Comparison of ENCODE assay signal across 8 mouse cellular contexts in genomic region chr7:67952036-67952681, GRCm38 (mm10). TPM values are rescaled to one million over a fixed set of nuclear protein-coding genes. Genes with fewer than 3 reads are reported as not detected.
A peak's percentile ranks its signal among the peaks of the same experiment; 100 is the strongest.
DNase-seq lines count a peak whose midpoint lies in the region.

No protein-coding gene starts in this region.

- peak; percentile 27 for DNase-seq in T-cell, adult 2 months (ENCODE audit: low spot score)
- peak; percentile 49 to 75 for DNase-seq in cerebellum, postnatal 4 days (ENCODE audit: low spot score in 2 of 2)
- DNase-seq in gastrocnemius, adult 8-10 months (ENCODE audit: low spot score in 2 of 2), result peak; percentile 49 to 65
- DNase-seq in induced T-regulatory cell, adult 2 months (ENCODE audit: low read depth), result peak; percentile 43
- peak; percentile 77 to 86 for DNase-seq in left cerebral cortex, postnatal 25 days (ENCODE audit: low spot score in 2 of 2)
- DNase-seq in mesoderm, embryonic 11.5 days (ENCODE audit: low read depth, low spot score), result peak; percentile 78
- peak; percentile 75 for DNase-seq in right cerebral cortex, postnatal 4 days
- peak; percentile 79 to 83 for DNase-seq in urinary bladder, postnatal 4 days (ENCODE audit: low spot score in 2 of 2)

- intact Hi-C loops in left cerebral cortex, postnatal 25 days (cut with DNase I), result loop anchor here (5.0 to 10.0 kb wide), 4 partner anchors 100 to 405 kb away; no protein-coding TSS in a partner anchor

RNA-seq across cellular contexts. Expression of gene Igf1r, which starts 0.5 kb away (rescaled TPM):
- total RNA-seq in gastrocnemius, adult 8-10 months (2022), result 1 to 10 TPM; 7.5 to 9.4 (median 8.0) TPM
- total RNA-seq in left cerebral cortex, postnatal 25 days (2021), result 10 to 100 TPM; 45.8 to 47.3 TPM

Comparison
In these comparisons a context has a peak if more than half of its experiments do, and no peak if none do; other contexts are left out.
1. Peak in every context shown above with its lines: DNase-seq.
2. DNase-seq: peak in every context shown above with its lines; median percentile 82 in left cerebral cortex, postnatal 25 days; 81 in urinary bladder, postnatal 4 days; 78 in mesoderm, embryonic 11.5 days; 75 in right cerebral cortex, postnatal 4 days; 62 in cerebellum, postnatal 4 days; 57 in gastrocnemius, adult 8-10 months; 43 in induced T-regulatory cell, adult 2 months; 27 in T-cell, adult 2 months.
3. RNA of gene Igf1r, which starts 0.5 kb away (total RNA-seq): 45.8 to 47.3 TPM in left cerebral cortex, postnatal 25 days; 7.5 to 9.4 TPM in gastrocnemius, adult 8-10 months; every median in the first group is over 4 times any median in the second.